Mouse (Mus musculus) testis, adult 2 months (tissue): Measurements from ENCODE around the gene Tk2.
"Not testable (repeated sequence)": the region's sequence is repeated elsewhere in the genome, so short reads cannot be mapped to it uniquely, and the experiment has no call there.

Experiments used
- CTCF ChIP-seq: fragments of 200-500 bp; IDR thresholded peaks from 2 replicates; pipeline ENCODE4 v1.5.1; 2012; ENCODE audit warnings: low read depth, mild to moderate bottlenecking, inconsistent platforms, low read length, moderate library complexity; ENCODE audit not compliant: control insufficient read depth, insufficient read depth, insufficient replicate concordance
- POLR2A ChIP-seq: fragments of 200-500 bp; IDR thresholded peaks from 2 replicates; pipeline ENCODE4 v1.6.1; 2012; ENCODE audit warnings: low read depth, mild to moderate bottlenecking, inconsistent platforms, low read length, moderate library complexity; ENCODE audit not compliant: control insufficient read depth

DNA sequence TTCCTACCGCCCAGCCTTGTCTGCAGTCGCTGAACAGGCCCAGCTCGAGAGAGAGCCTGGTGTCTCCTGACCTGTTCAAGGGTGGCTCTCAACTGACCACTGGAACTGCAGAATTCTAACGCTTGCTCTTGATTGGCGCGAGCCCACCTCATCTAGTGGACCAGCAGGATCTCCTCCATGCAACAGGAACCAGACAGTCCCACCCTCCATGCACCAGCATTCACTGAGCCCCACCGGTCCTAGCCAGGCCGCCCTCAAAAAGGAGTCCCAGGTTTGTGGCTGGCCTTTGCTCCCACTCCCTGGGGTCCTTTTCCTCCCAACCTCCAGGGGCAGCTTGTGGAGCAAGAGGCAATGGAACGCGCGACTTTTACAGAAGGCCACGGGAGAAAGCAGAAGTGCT lies 44.7 kb upstream of the Tk2 start, which contains the start of gene Cmtm2a:
- TF ChIP-seq POLR2A, result peak; percentile 21; the same call in 1 of the 2 replicates
- not testable (repeated sequence) for TF ChIP-seq CTCF
